Mouse (Mus musculus): ENCODE data around the gene Rad21l.

Gene Rad21l

DNA sequence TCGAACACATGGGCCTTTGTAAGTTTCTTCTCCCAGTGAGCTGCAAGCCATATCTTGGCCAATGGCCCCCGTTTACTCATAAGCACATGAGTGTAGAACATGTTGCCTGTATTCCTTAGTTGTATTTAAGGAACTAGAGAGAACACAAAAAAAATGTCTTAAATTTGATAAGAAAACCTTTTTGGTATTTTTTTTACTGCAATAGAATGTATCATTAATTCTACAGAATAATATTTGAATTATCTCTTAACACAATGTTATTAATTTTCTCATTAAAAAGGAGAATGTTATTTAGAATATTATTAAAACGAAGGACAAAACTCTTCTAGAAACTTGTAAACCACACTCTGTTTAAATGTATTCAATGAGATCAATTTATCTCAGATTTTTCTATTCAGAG is at the start of gene Rad21l:
Rad21l (minus strand) TSS at position 101 of the 400 bp plus-strand sequence.
- in situ Hi-C loops (cut with MboI; ENCODE audit: low sequenced_read_pairs), result no loop called here

GRCm38 (mm10) chr2:151716318-151717055 is 48.2 kb upstream of the Rad21l start:
- in situ Hi-C loops (cut with MboI; ENCODE audit: low sequenced_read_pairs), result no loop called here

DNA sequence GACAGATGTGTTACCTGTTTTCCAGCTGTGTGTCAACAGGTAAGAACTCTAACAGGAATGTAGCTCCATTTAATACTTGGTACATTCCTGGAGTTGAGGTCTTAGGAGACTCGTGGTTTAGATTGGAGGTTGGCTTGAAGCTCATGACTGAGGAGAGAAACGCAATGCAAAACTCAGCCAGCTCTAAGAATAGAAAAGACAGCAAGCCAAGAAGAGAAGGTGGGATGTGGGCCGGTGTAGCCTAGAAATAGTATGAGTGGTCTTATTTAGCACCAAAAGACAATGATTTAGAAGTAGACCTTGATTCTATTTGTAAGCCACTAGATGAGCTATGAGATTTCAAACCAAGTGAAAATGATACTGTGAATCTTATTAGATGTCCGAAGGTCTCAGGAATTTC is 47.2 kb upstream of the Rad21l start:
- in situ Hi-C loops (cut with MboI; ENCODE audit: low sequenced_read_pairs), result no loop called here

GRCm38 (mm10) chr2:151712647-151713046 is 44.3 kb upstream of the Rad21l start:
- in situ Hi-C loops (cut with MboI; ENCODE audit: low sequenced_read_pairs), result no loop called here

DNA sequence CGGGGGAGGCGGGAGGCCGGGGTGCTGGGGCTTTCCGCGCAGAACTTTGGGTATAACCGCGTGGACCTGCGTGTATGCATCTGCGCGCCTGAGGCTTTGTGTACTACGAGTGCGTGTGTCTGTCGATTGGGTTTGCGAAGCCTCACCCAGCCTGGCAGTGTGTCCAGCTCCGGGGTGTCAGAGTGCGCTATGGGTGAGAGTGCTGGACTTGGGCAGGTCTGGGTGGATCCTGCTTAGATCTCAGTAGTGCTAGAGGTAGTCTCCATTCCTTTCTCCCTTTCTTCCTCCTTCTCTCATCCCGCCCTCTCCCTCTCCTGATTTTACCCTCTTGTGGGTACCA is 34.5 kb upstream of the Rad21l start:
- in situ Hi-C loops (cut with MboI; ENCODE audit: low sequenced_read_pairs), result no loop called here

- in situ Hi-C loops (cut with MboI; ENCODE audit: low sequenced_read_pairs), result no loop called here
Observed at GRCm38 (mm10) chr2:151702146-151702850, 34.0 kb upstream of the Rad21l start.

GRCm38 (mm10) chr2:151701231-151702145 is 33.2 kb upstream of the Rad21l start, which contains the start of gene Tmem74b:
TSS of gene Tmem74b (plus strand) at chr2:151702008.
- in situ Hi-C loops (cut with MboI; ENCODE audit: low sequenced_read_pairs), result no loop called here

DNA sequence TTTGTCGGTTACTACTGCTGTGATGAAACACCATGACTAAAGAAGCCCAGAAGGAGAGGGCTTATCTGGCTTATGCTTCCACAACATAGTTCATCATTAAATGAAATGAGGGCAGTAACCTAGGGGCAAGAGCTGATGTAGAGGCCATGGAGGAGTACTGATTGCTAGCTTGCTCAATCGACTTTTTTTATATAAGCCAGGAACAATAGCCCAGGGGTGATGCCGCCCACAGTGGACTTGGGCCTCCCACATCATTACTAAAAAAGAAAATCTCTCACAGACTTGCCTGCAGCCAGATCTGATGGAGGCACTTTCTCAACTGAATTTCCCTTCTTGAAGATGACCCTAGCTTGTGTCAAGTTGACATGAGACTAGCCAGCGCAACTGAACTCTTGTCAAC is 14.6 kb upstream of the Rad21l start:
- in situ Hi-C loops (cut with MboI; ENCODE audit: low sequenced_read_pairs), result no loop called here

DNA sequence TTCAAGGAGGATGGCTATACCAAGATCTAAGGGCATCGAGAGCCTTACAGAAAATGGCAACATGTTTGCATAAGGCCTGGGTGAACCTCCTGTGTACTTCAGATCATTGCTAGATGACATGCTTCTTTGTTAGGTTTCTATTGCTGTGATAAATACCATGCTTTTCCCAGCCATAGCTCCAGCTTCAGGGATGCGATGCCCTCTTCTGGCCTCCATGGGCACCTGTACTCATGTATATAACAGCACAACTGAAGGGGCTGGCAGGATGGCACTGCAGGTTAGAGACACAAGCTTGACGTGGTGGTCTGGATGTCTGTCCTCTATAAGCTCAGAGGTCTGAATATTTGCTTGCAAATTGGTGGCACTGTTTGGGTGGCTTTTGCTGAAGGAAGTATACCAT is 14.0 kb upstream of the Rad21l start:
- in situ Hi-C loops (cut with MboI; ENCODE audit: low sequenced_read_pairs), result no loop called here

DNA sequence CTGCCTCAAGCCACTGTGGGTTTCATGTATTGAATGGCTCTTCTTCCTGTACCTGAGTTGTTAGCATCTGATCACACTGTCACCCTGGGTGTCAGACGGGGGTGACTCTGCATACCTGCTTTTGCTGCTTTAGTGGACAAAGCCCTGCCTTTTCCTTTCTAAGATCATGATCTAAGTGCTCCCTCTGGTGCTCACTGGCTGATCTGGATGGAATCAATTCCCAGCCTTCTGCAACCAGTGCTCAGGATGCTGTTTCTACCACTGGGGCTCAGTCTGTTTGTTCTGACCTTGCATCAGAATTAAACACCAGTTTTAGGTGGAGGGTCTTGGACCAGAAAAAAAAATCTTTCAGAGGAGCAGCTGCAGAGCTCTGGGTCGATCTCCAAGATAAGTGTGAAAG is 7.9 kb upstream of the Rad21l start:
- in situ Hi-C loops (cut with MboI; ENCODE audit: low sequenced_read_pairs), result no loop called here

DNA sequence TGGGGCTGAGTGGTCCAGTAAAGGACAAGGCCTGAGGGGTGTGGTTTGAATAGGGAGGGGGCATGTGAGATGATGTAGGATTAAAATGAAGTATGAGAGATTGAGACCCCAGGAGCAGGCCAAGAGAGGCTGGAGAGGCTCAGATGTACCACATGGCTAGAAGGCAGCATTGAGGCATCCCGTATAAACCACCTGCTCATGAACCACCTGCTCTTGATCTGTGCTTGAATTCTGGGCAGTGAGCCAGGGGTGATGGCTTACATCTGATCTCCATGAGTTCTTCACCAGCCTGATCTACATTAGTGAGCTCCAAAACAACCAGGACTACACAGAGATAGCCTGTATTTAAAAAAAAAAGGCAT is 2.6 kb upstream of the Rad21l start:
- in situ Hi-C loops (cut with MboI; ENCODE audit: low sequenced_read_pairs), result no loop called here

GRCm38 (mm10) chr2:151670026-151670967 is 2.0 kb upstream of the Rad21l start:
- in situ Hi-C loops (cut with MboI; ENCODE audit: low sequenced_read_pairs), result no loop called here

DNA sequence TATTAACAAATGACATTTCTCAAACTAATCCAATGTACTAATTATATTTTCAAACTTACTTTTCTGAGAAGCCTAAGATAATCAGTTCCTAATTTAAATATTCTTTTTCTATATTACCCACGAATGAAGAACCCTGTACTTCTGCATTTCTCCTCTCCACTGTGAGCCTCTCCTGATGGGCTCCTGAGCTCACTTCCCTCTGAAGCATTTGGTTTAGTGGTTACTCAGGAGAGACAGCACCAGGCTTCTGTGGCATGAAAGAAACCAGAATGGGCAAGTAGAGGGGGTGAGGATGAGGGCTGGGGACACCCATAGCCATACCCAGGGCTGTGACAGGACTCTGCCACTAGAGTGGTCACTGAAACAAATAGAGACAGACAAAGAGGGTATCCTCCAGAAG is 16.3 kb downstream of the Rad21l start:
- in situ Hi-C loops (cut with MboI; ENCODE audit: low sequenced_read_pairs), result no loop called here

DNA sequence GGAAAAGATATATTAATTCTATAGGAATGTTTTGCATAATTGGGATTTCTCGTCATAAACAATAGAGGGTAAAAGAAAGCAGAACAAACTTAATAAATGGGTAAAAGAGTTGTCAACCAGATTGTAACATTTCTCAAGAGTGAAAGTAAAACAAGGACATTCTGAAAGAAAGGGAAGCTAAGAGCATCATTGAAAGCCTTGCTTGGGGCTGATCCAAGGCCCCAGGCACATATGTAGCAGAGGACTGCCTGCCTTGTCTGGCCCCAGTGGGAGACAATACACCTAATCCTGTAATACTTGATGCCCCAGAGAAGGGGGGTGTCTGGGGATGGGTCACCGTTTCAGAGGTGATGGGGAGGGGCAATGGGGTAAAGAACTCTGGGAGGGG is 32.3 kb downstream of the Rad21l start:
- in situ Hi-C loops (cut with MboI; ENCODE audit: low sequenced_read_pairs), result no loop called here

- in situ Hi-C loops (cut with MboI; ENCODE audit: low sequenced_read_pairs), result no loop called here
Observed at GRCm38 (mm10) chr2:151635362-151636014, 32.8 kb downstream of the Rad21l start.

- in situ Hi-C loops (cut with MboI; ENCODE audit: low sequenced_read_pairs), result no loop called here
Observed at GRCm38 (mm10) chr2:151634903-151635302, 33.4 kb downstream of the Rad21l start.

GRCm38 (mm10) chr2:151632982-151633381 is 35.4 kb downstream of the Rad21l start:
- in situ Hi-C loops (cut with MboI; ENCODE audit: low sequenced_read_pairs), result no loop called here

GRCm38 (mm10) chr2:151632159-151632814 is 36.0 kb downstream of the Rad21l start, which contains the start of gene Snph:
TSS of gene Snph (minus strand) at chr2:151632593.
- in situ Hi-C loops (cut with MboI; ENCODE audit: low sequenced_read_pairs), result no loop called here

DNA sequence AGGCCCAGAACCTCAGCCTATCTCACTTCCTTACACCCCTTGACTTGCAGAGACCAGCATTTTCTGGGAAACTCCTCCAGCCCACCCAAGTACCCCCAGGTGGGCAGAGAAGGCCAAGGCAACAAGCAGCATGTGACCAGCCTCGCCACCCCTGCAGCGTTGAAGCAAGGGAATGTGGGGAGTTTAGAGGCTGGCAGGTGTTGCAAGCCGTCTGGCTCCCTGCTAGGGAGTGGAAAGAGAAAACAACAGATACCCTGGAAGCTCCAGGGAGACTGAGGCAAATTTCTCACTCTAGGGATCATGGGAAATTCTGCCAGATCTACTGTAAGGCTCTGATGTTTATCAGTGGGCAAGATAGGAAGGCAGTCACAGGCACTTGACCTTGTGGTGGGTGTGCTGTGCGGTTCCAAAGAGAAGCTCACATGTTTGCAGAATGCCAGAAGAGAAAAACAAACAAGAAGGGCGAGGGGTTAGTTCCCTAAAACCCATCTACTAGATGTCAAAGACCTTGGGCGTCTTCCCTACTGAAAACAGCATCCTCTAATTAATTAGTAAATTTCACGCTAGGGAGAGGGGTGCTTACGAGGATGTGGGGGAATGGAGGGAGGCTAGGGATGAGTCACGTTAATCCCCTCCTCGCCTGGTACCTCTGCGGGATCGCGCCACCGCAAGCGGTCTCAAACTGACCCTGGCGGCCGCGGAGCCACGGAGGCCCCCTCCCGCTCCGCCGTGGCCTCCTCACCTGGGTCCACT is 36.8 kb downstream of the Rad21l start:
- in situ Hi-C loops (cut with MboI; ENCODE audit: low sequenced_read_pairs), result no loop called here

Measured in CH12F3 (cell line).